Mouse (Mus musculus): ENCODE data around the gene Intu.

DNA sequence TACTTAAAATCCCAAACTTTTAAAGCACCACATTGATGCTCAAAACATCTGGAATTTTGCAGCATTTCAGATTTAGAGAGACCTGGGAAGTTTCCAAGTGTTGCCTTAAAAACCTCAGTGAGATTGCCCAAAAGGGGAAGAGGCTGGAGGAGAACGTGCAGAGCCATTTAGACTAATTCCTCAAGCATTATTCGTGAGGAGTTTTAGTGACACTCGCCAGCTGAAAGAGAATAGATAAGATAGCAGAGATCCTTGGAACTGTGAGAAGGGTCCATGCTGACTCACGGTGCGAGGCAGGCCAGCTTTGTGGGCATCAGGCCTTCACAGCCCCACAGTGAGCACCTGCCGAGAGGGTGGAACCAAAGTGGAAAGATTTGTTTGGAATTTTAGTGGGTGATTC lies 137.8 kb downstream of the Intu start:
- TF ChIP-seq HCFC1 (IDR thresholded peaks at IDR 0.05; ENCODE audit: low read depth, low read length) (no peak), CTCF (IDR thresholded peaks at IDR 0.05 in 2 of 3, conservative IDR thresholded peaks at IDR 0.05 in 1 of 3; ENCODE audit: control insufficient read depth in 1 of 3, insufficient read depth in 1 of 3, low read depth in 2 of 3, low read length in 3 of 3, poor library complexity in 1 of 3, severe bottlenecking in 1 of 3) (no peak), POLR2AphosphoS2 (IDR thresholded peaks at IDR 0.05; ENCODE audit: low read length) (no peak), MEF2A (IDR thresholded peaks at IDR 0.05; ENCODE audit: extremely low read depth, insufficient replicate concordance, low read depth, low read length, poor library complexity, severe bottlenecking) (no peak), SMC3 (IDR thresholded peaks at IDR 0.05; ENCODE audit: low read depth, low read length) (no peak), MYC (IDR thresholded peaks at IDR 0.05; ENCODE audit: low read depth, low read length) (peak; percentile 27; the same call in 1 of the 2 replicates), POLR2A (IDR thresholded peaks at IDR 0.05; ENCODE audit: control insufficient read depth in 1 of 2, insufficient read depth in 1 of 2, low read depth in 1 of 2, low read length in 2 of 2, poor library complexity in 1 of 2) (no peak), ZC3H11A (IDR thresholded peaks at IDR 0.05; ENCODE audit: low read depth, low read length) (no peak), CHD2 (IDR thresholded peaks at IDR 0.05; ENCODE audit: low read length) (no peak), BHLHE40 (IDR thresholded peaks at IDR 0.05; ENCODE audit: borderline replicate concordance, low read depth, low read length) (peak; percentile 57; the same call in 1 of the 2 replicates), TAL1 (IDR thresholded peaks at IDR 0.05; ENCODE audit: low read length) (peak; percentile 59), ZNF384 (IDR thresholded peaks at IDR 0.05; ENCODE audit: low read depth, low read length) (no peak)

All from MEL (cell line).